ENCODE assay signal across 9 mouse cellular contexts in genomic region chr11:66188627-66189287, GRCm38 (mm10). TPM values are rescaled to one million over a fixed set of nuclear protein-coding genes. Genes with fewer than 3 reads are reported as not detected.
DNase-seq lines count a peak whose midpoint lies in the region; ATAC-seq and TF ChIP-seq lines count a peak whose summit lies in the region.
"Had no signal": no experiment of that assay in that cellular context is flagged by ENCODE, and none has a peak within 500 bp of the region (broad histone marks: within the 10 kb centered on the region; RNA-seq: fewer than 3 reads in every experiment).

No protein-coding gene starts in this region.

- no peaks in the 10 kb centered on the region for H3K27me3 ChIP-seq in liver, postnatal 0 days (ENCODE audit: insufficient read depth, low read length)
- no peaks in the 10 kb centered on the region for H3K27me3 ChIP-seq in liver, embryonic 11.5 days (replicated peaks; ENCODE audit: control insufficient read depth, insufficient read depth, low read length)
- H3K27me3 ChIP-seq in intestine, embryonic 15.5 days (replicated peaks): no peaks in the 10 kb centered on the region
- no peaks in the 10 kb centered on the region for H3K27me3 ChIP-seq in midbrain, embryonic 10.5 days (ENCODE audit: low read depth, poor library complexity, severe bottlenecking)

- WGBS in liver, postnatal 0 days (ENCODE audit: insufficient replicate concordance): 74% methylated on average over 3 of the region's 3 CpGs
- 79% methylated on average over 3 of the region's 3 CpGs for WGBS in liver, embryonic 11.5 days
- 73% methylated on average over 3 of the region's 3 CpGs for WGBS in intestine, embryonic 15.5 days
- 90% methylated on average over 3 of the region's 3 CpGs for WGBS in midbrain, embryonic 10.5 days

- DNase-seq in liver, postnatal 0 days: peak; percentile 13
- no peak for DNase-seq in liver, embryonic 11.5 days (ENCODE audit: low spot score)
- DNase-seq in brain, adult 2 months (ENCODE audit: low read depth, low spot score): peak; percentile 63
- peak; percentile 56 for DNase-seq in heart, adult 8-10 months (ENCODE audit: low spot score)
- DNase-seq in kidney, postnatal 14 days: peak; percentile 84
- peak; percentile 34 for DNase-seq in mesoderm, embryonic 11.5 days (ENCODE audit: low read depth, low spot score)
- no peak for DNase-seq in midbrain, embryonic 10.5 days (ENCODE audit: low spot score)

- no peak for TF ChIP-seq CTCF in liver, postnatal 0 days (IDR thresholded peaks at IDR 0.05; ENCODE audit: low read depth)

- no peak overlapping the region for H3K27ac ChIP-seq in liver, postnatal 0 days (ENCODE audit: low read depth)
- H3K27ac ChIP-seq in liver, embryonic 11.5 days (ENCODE audit: low read depth, low read length): no peak overlapping the region
- no peak overlapping the region for H3K27ac ChIP-seq in intestine, embryonic 15.5 days
- no peak overlapping the region for H3K27ac ChIP-seq in midbrain, embryonic 10.5 days (replicated peaks)

- no peak for ATAC-seq in liver, postnatal 0 days
- no peak for ATAC-seq in liver, embryonic 11.5 days (replicated peaks; ENCODE audit: low FRiP score)
- ATAC-seq in intestine, embryonic 15.5 days: no peak

- no peak overlapping the region for H3K9ac ChIP-seq in liver, postnatal 0 days (replicated peaks)
- no peak overlapping the region for H3K9ac ChIP-seq in liver, embryonic 11.5 days (ENCODE audit: low read depth, low read length)
- H3K9ac ChIP-seq in intestine, embryonic 15.5 days: no peak overlapping the region

- H3K9me3 ChIP-seq in liver, postnatal 0 days (ENCODE audit: low read length): no peaks in the 10 kb centered on the region
- no peaks in the 10 kb centered on the region for H3K9me3 ChIP-seq in liver, embryonic 11.5 days (ENCODE audit: control insufficient read depth, low read length)
- H3K9me3 ChIP-seq in intestine, embryonic 15.5 days: no peaks in the 10 kb centered on the region
- H3K9me3 ChIP-seq in midbrain, embryonic 10.5 days (replicated peaks): no peaks in the 10 kb centered on the region

- no peak overlapping the region for H3K4me2 ChIP-seq in liver, postnatal 0 days (ENCODE audit: low read depth, low read length)
- H3K4me2 ChIP-seq in liver, embryonic 11.5 days: no peak overlapping the region
- no peak overlapping the region for H3K4me2 ChIP-seq in intestine, embryonic 15.5 days (replicated peaks)

- no peaks in the 10 kb centered on the region for H3K4me1 ChIP-seq in liver, postnatal 0 days (ENCODE audit: insufficient read depth)
- no peaks in the 10 kb centered on the region for H3K4me1 ChIP-seq in liver, embryonic 11.5 days (replicated peaks; ENCODE audit: control insufficient read depth, insufficient read depth, low read length)
- H3K4me1 ChIP-seq in intestine, embryonic 15.5 days (replicated peaks): no peaks in the 10 kb centered on the region
- no peaks in the 10 kb centered on the region for H3K4me1 ChIP-seq in midbrain, embryonic 10.5 days

- no peak overlapping the region for H3K4me3 ChIP-seq in liver, postnatal 0 days (ENCODE audit: low read depth, low read length)
- no peak overlapping the region for H3K4me3 ChIP-seq in liver, embryonic 11.5 days (ENCODE audit: low read depth, low read length)
- H3K4me3 ChIP-seq in intestine, embryonic 15.5 days (replicated peaks): no peak overlapping the region
- H3K4me3 ChIP-seq in midbrain, embryonic 10.5 days: no peak overlapping the region

- no peak for TF ChIP-seq EP300 in liver, postnatal 0 days (IDR thresholded peaks at IDR 0.05; ENCODE audit: low read depth)

- no peaks in the 10 kb centered on the region for H3K36me3 ChIP-seq in liver, postnatal 0 days (replicated peaks; ENCODE audit: insufficient read depth, low read length)
- H3K36me3 ChIP-seq in liver, embryonic 11.5 days (ENCODE audit: control insufficient read depth, insufficient read depth, low read length): no peaks in the 10 kb centered on the region
- H3K36me3 ChIP-seq in intestine, embryonic 15.5 days: no peaks in the 10 kb centered on the region
- no peaks in the 10 kb centered on the region for H3K36me3 ChIP-seq in midbrain, embryonic 10.5 days

RNA-seq across cellular contexts. Expression of gene Dnah9, which starts 20.4 kb away (rescaled TPM):
- polyA plus RNA-seq in liver, postnatal 0 days (2015; fragmentation: Nextera tagmentation; extraction: Ambion mirVana): not detected in 2 replicates
- 0.03 TPM in 1 of 2 replicates, not detected in the other for polyA plus RNA-seq in liver, embryonic 11.5 days (2014; fragmentation: Nextera tagmentation; extraction: Ambion mirVana)
- under 1 TPM in 1 of 4 experiments, not detected in 3; 0.09 TPM for total RNA-seq in heart, adult 8-10 months (2022)
- 0.28 and 0.39 TPM in 2 replicates for polyA plus RNA-seq in intestine, embryonic 15.5 days (2015; fragmentation: Nextera tagmentation; extraction: Ambion mirVana)
- polyA plus RNA-seq in midbrain, embryonic 10.5 days (2016; fragmentation: Nextera tagmentation; extraction: Ambion mirVana): 0.32 and 0.57 TPM in 2 replicates
- total RNA-seq: adrenal gland, adult 18-20 months had no signal

Comparison
In these comparisons a context has a peak if more than half of its experiments do, and no peak if none do; other contexts are left out.
1. DNase-seq: peak in liver, postnatal 0 days (single experiment), brain, adult 2 months (single experiment), heart, adult 8-10 months (single experiment), kidney, postnatal 14 days (single experiment) and mesoderm, embryonic 11.5 days (single experiment); none in liver, embryonic 11.5 days (single experiment) and midbrain, embryonic 10.5 days (single experiment).